Mouse (Mus musculus) midbrain, embryonic 13.5 days (tissue): ENCODE results near the gene Hivep3. TPM values are rescaled to one million over a fixed set of nuclear protein-coding genes. Genes with fewer than 3 reads are reported as not detected.

ENCODE experiments used
- ATAC-seq: fragments of 200-750 bp; cut with Nextera tagmentation; 2 replicates; pipeline ENCODE4 v1.8.0; 2017; ENCODE audit warnings: mild to moderate bottlenecking, moderate TSS enrichment, moderate library complexity
- H3K27ac ChIP-seq: fragments of 300-500 bp; sonication (generic); 2 replicates; pipeline ENCODE4 v1.5.1; 2015; ENCODE audit warnings: inconsistent platforms, mild to moderate bottlenecking, moderate library complexity
- H3K27me3 ChIP-seq: fragments of 300-500 bp; sonication (generic); 2 replicates; pipeline ENCODE4 v1.6.1; 2015; ENCODE audit warnings: mild to moderate bottlenecking, inconsistent platforms
- H3K36me3 ChIP-seq: fragments of 300-500 bp; sonication (generic); 2 replicates; pipeline ENCODE4 v1.6.1; 2015; ENCODE audit warnings: mild to moderate bottlenecking, inconsistent platforms
- H3K4me1 ChIP-seq: fragments of 300-500 bp; sonication (generic); replicated peaks from 2 replicates; pipeline ENCODE4 v1.6.1; 2015; ENCODE audit warnings: inconsistent platforms
- H3K4me2 ChIP-seq: fragments of 300-500 bp; sonication (generic); replicated peaks from 2 replicates; pipeline ENCODE4 v1.6.1; 2015; ENCODE audit warnings: moderate library complexity, mild to moderate bottlenecking, inconsistent platforms
- H3K4me3 ChIP-seq: fragments of 300-500 bp; sonication (generic); replicated peaks from 2 replicates; pipeline ENCODE4 v1.5.1; 2015; ENCODE audit warnings: mild to moderate bottlenecking, inconsistent platforms
- H3K9ac ChIP-seq: fragments of 300-500 bp; sonication (generic); replicated peaks from 2 replicates; pipeline ENCODE4 v1.6.1; 2015; ENCODE audit warnings: mild to moderate bottlenecking, inconsistent platforms
- H3K9me3 ChIP-seq: fragments of 300-500 bp; sonication (generic); 2 replicates; pipeline ENCODE4 v1.6.1; 2016; ENCODE audit warnings: mild to moderate bottlenecking, inconsistent platforms
- WGBS: fragments of 180-500 bp; shearing (Covaris S2); methylation state at CpG from one replicate; pipeline ENCODE4 v1.1.7; 2015; 5-methylcytosine and 5-hydroxymethylcytosine counted together
- polyA plus RNA-seq: library from polyadenylated mRNA; unstranded; fragments of >200 nt; fragmentation: Nextera tagmentation; extraction: Ambion mirVana; gene quantifications from 2 replicates; pipeline ENCODE4 v1.2.1, GENCODE M21; 2015

Hivep3 gene
- polyA plus RNA-seq, 1 experiment from 2014 or later: 9.5 TPM

DNA sequence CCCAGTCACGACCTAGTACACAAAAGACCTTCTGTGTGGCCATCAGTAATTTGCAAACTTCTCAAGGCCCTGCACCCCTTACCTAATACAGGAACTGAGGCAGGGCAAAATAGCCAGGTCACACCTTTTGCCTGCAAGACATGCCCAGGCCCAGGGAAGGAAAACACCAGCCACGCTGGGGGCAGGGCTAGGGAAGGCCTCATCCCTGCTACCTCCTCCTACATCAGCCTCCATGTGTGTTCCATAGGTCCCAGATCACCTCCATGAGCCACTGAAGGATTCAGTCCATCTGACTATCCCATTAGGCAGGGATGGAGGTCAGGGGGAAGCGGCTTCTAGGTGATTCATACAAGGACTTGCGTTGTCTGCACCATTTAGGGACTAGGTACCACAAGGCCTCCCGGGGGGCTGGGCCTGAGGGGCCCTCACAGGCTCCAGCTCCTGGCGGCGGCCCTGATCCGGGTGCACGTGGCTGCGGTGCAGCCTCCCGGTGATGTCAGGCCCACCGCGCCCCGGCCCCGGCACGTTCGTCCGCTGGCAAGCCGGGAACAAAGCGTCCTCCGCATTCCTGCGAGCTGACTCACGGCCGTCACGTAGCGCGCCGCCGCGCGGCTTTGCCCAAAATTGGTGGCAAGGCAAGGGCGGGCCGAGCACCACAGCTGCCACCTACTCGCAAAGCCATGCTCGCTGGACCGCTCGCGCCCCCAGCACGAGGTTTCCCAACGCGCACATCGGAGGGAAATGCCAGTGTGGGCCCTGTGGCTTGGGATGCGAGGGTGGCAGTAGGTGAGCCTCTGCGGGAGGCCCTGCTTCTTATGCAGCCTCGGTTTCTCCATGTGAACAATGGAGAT is 414.9 kb downstream of the Hivep3 start:
- Histone ChIP-seq H3K9me3 (no peaks in the 10 kb centered on the region), H3K4me1 (peaks cover 11% of the 10 kb centered on the region), H3K9ac (peak overlapping the region; percentile 58), H3K36me3 (no peaks in the 10 kb centered on the region), H3K4me3 (peak overlapping the region; percentile 17), H3K4me2 (peak overlapping the region; percentile 53), H3K27me3 (peaks cover 12% of the 10 kb centered on the region; the same call in 1 of the 2 replicates), H3K27ac (peak overlapping the region; percentile 67)
- ATAC-seq: peak; percentile 85
- 6% methylated on average over 45 of the region's 45 CpGs for WGBS

GRCm38 (mm10) chr4:120149142-120149524 is 415.5 kb downstream of the Hivep3 start:
- Histone ChIP-seq H3K9me3 (no peaks in the 10 kb centered on the region), H3K4me3 (peak overlapping the region; percentile 17; the same call in 1 of the 2 replicates), H3K4me2 (peak overlapping the region; percentile 53), H3K9ac (peak overlapping the region; percentile 58; the same call in 1 of the 2 replicates), H3K36me3 (no peaks in the 10 kb centered on the region), H3K27ac (peak overlapping the region; percentile 67), H3K4me1 (peaks cover 11% of the 10 kb centered on the region), H3K27me3 (peaks cover 12% of the 10 kb centered on the region; the same call in 1 of the 2 replicates)
- peak; percentile 64 for ATAC-seq
- WGBS: 28% methylated on average over 3 of the region's 3 CpGs

GRCm38 (mm10) chr4:120150345-120150920 is 416.8 kb downstream of the Hivep3 start:
- ATAC-seq: no peak
- WGBS: 69% methylated on average over 6 of the region's 6 CpGs
- Histone ChIP-seq H3K4me3 (no peak overlapping the region), H3K27me3 (peaks cover 12% of the 10 kb centered on the region; the same call in 1 of the 2 replicates), H3K36me3 (no peaks in the 10 kb centered on the region), H3K27ac (no peak overlapping the region), H3K9ac (no peak overlapping the region), H3K4me2 (no peak overlapping the region), H3K9me3 (no peaks in the 10 kb centered on the region), H3K4me1 (peaks cover 11% of the 10 kb centered on the region)

- Histone ChIP-seq H3K4me1 (peaks cover 11% of the 10 kb centered on the region), H3K36me3 (no peaks in the 10 kb centered on the region), H3K9me3 (no peaks in the 10 kb centered on the region), H3K27me3 (peaks cover 12% of the 10 kb centered on the region; the same call in 1 of the 2 replicates), H3K4me2 (no peak overlapping the region), H3K27ac (no peak overlapping the region), H3K9ac (no peak overlapping the region), H3K4me3 (no peak overlapping the region)
- WGBS: 87% methylated on average over 6 of the region's 6 CpGs
- no peak for ATAC-seq
Measured at GRCm38 (mm10) chr4:120151906-120152305, 418.3 kb downstream of the Hivep3 start.

- Histone ChIP-seq H3K4me3 (no peak overlapping the region), H3K27ac (no peak overlapping the region), H3K27me3 (peaks cover 9% of the 10 kb centered on the region; the same call in 1 of the 2 replicates), H3K4me2 (no peak overlapping the region), H3K36me3 (no peaks in the 10 kb centered on the region), H3K9ac (no peak overlapping the region), H3K9me3 (no peaks in the 10 kb centered on the region), H3K4me1 (peaks cover 11% of the 10 kb centered on the region)
- ATAC-seq: no peak
- WGBS: 65% methylated on average over 4 of the region's 4 CpGs
Measured at GRCm38 (mm10) chr4:120152648-120153047, 419.1 kb downstream of the Hivep3 start.

DNA sequence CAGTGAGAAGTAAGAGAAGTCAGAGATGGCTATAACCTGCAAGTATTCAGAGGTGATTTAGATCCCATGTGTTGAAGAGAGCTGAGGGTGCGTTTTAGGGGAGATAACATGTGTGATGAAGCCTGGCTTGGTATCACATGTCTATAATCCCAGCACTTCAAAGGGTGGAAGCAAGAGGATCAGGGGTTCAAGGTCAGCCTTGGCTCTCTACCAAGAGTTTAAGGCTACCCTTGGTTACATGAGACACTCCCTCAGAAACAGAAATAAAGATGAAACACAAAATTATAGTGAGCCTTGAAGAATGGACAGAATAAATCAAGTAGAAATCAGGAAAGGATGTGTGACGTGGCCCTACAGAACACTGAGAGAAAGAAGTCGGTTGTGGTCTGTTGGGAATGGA is 420.2 kb downstream of the Hivep3 start:
- H3K27ac ChIP-seq: no peak overlapping the region
- ATAC-seq: no peak
- H3K9ac ChIP-seq: no peak overlapping the region
- peaks cover 11% of the 10 kb centered on the region for H3K4me1 ChIP-seq
- peaks cover 7% of the 10 kb centered on the region; the same call in 1 of the 2 replicates for H3K27me3 ChIP-seq
- H3K4me3 ChIP-seq: no peak overlapping the region
- no peaks in the 10 kb centered on the region for H3K9me3 ChIP-seq
- no peak overlapping the region for H3K4me2 ChIP-seq
- no peaks in the 10 kb centered on the region for H3K36me3 ChIP-seq
- 91% methylated on average over 3 of the region's 3 CpGs for WGBS

GRCm38 (mm10) chr4:120158714-120159310 is 425.2 kb downstream of the Hivep3 start:
- Histone ChIP-seq H3K27ac (no peak overlapping the region), H3K4me1 (peaks cover 16% of the 10 kb centered on the region), H3K27me3 (no peaks in the 10 kb centered on the region), H3K9me3 (no peaks in the 10 kb centered on the region), H3K9ac (peak overlapping the region; percentile 28; the same call in 1 of the 2 replicates), H3K36me3 (no peaks in the 10 kb centered on the region), H3K4me2 (no peak overlapping the region), H3K4me3 (no peak overlapping the region)
- whole genome bisulfite sequencing: 22% methylated on average over 5 of the region's 5 CpGs
- ATAC-seq: no peak

DNA sequence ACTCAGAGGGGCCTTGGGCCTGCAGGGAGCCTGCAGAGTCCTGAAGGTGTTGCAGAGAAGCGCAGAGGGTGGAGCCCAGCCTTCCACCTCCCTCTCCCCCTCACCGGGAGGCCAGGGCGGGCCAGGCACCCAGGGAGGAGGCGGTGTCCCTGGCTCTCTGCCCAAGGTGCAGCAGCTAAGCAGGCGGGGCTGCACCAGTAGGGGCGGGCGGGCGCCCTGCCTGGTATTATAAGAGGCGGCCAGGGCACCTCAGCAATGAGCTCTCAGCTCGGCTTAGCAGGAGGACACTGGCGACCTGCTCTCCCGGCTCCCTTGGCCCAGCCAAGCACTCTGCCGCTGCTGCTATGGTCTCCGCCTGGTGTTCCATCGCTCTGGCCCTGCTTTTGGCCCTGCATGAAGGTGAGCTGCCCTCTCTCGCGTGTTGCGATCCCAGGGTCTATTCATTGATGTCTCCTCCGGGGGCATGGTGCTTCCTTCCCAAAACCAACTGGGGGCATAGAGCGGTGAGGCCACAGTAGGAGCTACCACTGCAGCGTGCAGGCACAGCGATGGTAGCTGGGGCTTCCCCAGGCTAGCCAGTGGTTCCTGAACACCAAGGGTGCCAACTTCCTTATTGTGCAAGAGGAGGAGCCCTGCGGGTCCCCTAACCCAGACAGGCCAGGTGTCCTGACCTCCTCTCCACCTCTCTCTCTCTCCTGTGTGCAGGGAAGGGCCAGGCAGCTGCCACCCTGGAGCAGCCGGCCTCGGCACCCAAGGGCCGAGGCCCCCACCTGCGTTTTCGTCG is 427.8 kb downstream of the Hivep3 start, which contains the start of gene Edn2:
Gene Edn2, plus strand, starts transcription at position 41 of the 784 bp plus-strand sequence.
- no peaks in the 10 kb centered on the region for H3K27me3 ChIP-seq
- H3K36me3 ChIP-seq: no peaks in the 10 kb centered on the region
- no peak within 1 kb of the TSS for H3K9ac ChIP-seq
- H3K9me3 ChIP-seq: no peaks in the 10 kb centered on the region
- no peak within 1 kb of the TSS for H3K4me3 ChIP-seq
- ATAC-seq: peak; percentile 25; the same call in 1 of the 2 replicates
- H3K27ac ChIP-seq: no peak within 1 kb of the TSS
- WGBS: 38% methylated on average over 29 of the region's 29 CpGs
- H3K4me2 ChIP-seq: no peak within 1 kb of the TSS
- peaks cover 16% of the 10 kb centered on the region for H3K4me1 ChIP-seq

- Histone ChIP-seq H3K27ac (no peak overlapping the region), H3K9me3 (no peaks in the 10 kb centered on the region), H3K4me2 (no peak overlapping the region), H3K4me1 (peaks cover 16% of the 10 kb centered on the region), H3K4me3 (no peak overlapping the region), H3K36me3 (no peaks in the 10 kb centered on the region), H3K9ac (no peak overlapping the region), H3K27me3 (no peaks in the 10 kb centered on the region)
- 89% methylated on average over 8 of the region's 8 CpGs for WGBS
- no peak for ATAC-seq
Measured at GRCm38 (mm10) chr4:120162586-120162985, 429.0 kb downstream of the Hivep3 start.

- WGBS: 71% methylated on average over 11 of the region's 11 CpGs
- H3K4me3 ChIP-seq: no peak overlapping the region
- H3K9ac ChIP-seq: no peak overlapping the region
- no peaks in the 10 kb centered on the region for H3K9me3 ChIP-seq
- ATAC-seq: peak; percentile 43
- no peaks in the 10 kb centered on the region for H3K27me3 ChIP-seq
- no peaks in the 10 kb centered on the region for H3K36me3 ChIP-seq
- H3K27ac ChIP-seq: no peak overlapping the region
- H3K4me2 ChIP-seq: no peak overlapping the region
- H3K4me1 ChIP-seq: peaks cover 16% of the 10 kb centered on the region
Measured at GRCm38 (mm10) chr4:120163242-120163641, 429.7 kb downstream of the Hivep3 start.

- no peaks in the 10 kb centered on the region for H3K27me3 ChIP-seq
- WGBS: 89% methylated on average over 5 of the region's 5 CpGs
- ATAC-seq: no peak
Measured at GRCm38 (mm10) chr4:120164316-120164715, 430.7 kb downstream of the Hivep3 start.

More at GRCm38 (mm10) chr4:120164316-120164715, 430.7 kb downstream of the Hivep3 start:
- H3K9ac ChIP-seq: no peak overlapping the region
- no peak overlapping the region for H3K4me3 ChIP-seq
- no peak overlapping the region for H3K27ac ChIP-seq
- H3K36me3 ChIP-seq: no peaks in the 10 kb centered on the region
- no peaks in the 10 kb centered on the region for H3K9me3 ChIP-seq
- H3K4me1 ChIP-seq: peaks cover 10% of the 10 kb centered on the region
- H3K4me2 ChIP-seq: no peak overlapping the region
